Mouse (Mus musculus) lung, postnatal 14 days (tissue): ENCODE data around the gene Myocd.

Source experiments
- DNase-seq: peaks from one replicate; pipeline ENCODE4 v3.0.0; 2021

Gene Myocd

GRCm38 (mm10) chr11:65211701-65212100, 58.1 kb downstream of the Myocd start:
- peak; percentile 16 for DNase-seq

- DNase-seq: peak; percentile 5
Observed at GRCm38 (mm10) chr11:65209441-65209840, 60.3 kb downstream of the Myocd start.

GRCm38 (mm10) chr11:65205306-65205705, 64.5 kb downstream of the Myocd start:
- DNase-seq: peak; percentile 9

GRCm38 (mm10) chr11:65204651-65205050, 65.1 kb downstream of the Myocd start:
- no peak for DNase-seq

- no peak for DNase-seq
Observed at GRCm38 (mm10) chr11:65203020-65203419, 66.8 kb downstream of the Myocd start.

- no peak for DNase-seq
Observed at GRCm38 (mm10) chr11:65202236-65202635, 67.6 kb downstream of the Myocd start.

GRCm38 (mm10) chr11:65198026-65198425, 71.8 kb downstream of the Myocd start:
- no peak for DNase-seq

GRCm38 (mm10) chr11:65197280-65197679, 72.5 kb downstream of the Myocd start:
- DNase-seq: peak; percentile 85

- DNase-seq: no peak
Observed at GRCm38 (mm10) chr11:65186974-65187373, 82.8 kb downstream of the Myocd start.

- no peak for DNase-seq
Observed at GRCm38 (mm10) chr11:65185114-65185513, 84.7 kb downstream of the Myocd start.

- DNase-seq: peak; percentile 38
Observed at GRCm38 (mm10) chr11:65170121-65170750, 99.6 kb downstream of the Myocd start.

GRCm38 (mm10) chr11:65162767-65163120, 107.0 kb downstream of the Myocd start, which contains the start of gene Arhgap44:
Gene Arhgap44 (minus strand): TSS chr11:65162961.
- peak; percentile 77 for DNase-seq

GRCm38 (mm10) chr11:65161881-65162766, 107.7 kb downstream of the Myocd start:
- peak; percentile 7 for DNase-seq

- DNase-seq: peak; percentile 53
Observed at GRCm38 (mm10) chr11:65160991-65161880, 108.6 kb downstream of the Myocd start.

GRCm38 (mm10) chr11:65159791-65160190, 110.0 kb downstream of the Myocd start, which contains the start of gene 1700086D15Rik:
Gene 1700086D15Rik (minus strand): TSS chr11:65159891.
- DNase-seq: no peak

- no peak for DNase-seq
Observed at GRCm38 (mm10) chr11:65158658-65158990, 111.2 kb downstream of the Myocd start.

- no peak for DNase-seq
Observed at GRCm38 (mm10) chr11:65157966-65158657, 111.7 kb downstream of the Myocd start.

- DNase-seq: no peak
Observed at GRCm38 (mm10) chr11:65153006-65153405, 116.8 kb downstream of the Myocd start.

- DNase-seq: no peak
Observed at GRCm38 (mm10) chr11:65148441-65148840, 121.3 kb downstream of the Myocd start.

- DNase-seq: no peak
Observed at GRCm38 (mm10) chr11:65142838-65143417, 126.9 kb downstream of the Myocd start.

- no peak for DNase-seq
Observed at GRCm38 (mm10) chr11:65139030-65139429, 130.8 kb downstream of the Myocd start.

- no peak for DNase-seq
Observed at GRCm38 (mm10) chr11:65137145-65137652, 132.6 kb downstream of the Myocd start.
